Mouse (Mus musculus): ENCODE results near the gene Gabbr2. TPM values are rescaled to one million over a fixed set of nuclear protein-coding genes. Genes with fewer than 3 reads are reported as not detected.

The Gabbr2 gene
- polyA plus RNA-seq, 1 experiment from 2014 or later, result 0.78 TPM

- DNase-seq (ENCODE audit: low spot score) (no peak), ATAC-seq (ENCODE audit: low read depth) (no peak)
- Histone ChIP-seq H3K27me3 (replicated peaks; ENCODE audit: control insufficient read depth, insufficient read depth, low read length) (peaks cover 62% of the 10 kb centered on the region), H3K36me3 (ENCODE audit: control insufficient read depth, insufficient read depth, low read length) (no peaks in the 10 kb centered on the region), H3K9ac (ENCODE audit: low read depth, low read length) (peak overlapping the region; percentile 34), H3K27ac (replicated peaks; ENCODE audit: low read depth, low read length) (no peak overlapping the region), H3K9me3 (ENCODE audit: control insufficient read depth, low read length) (no peaks in the 10 kb centered on the region), H3K4me2 (ENCODE audit: low read depth, low read length) (peak overlapping the region; percentile 95), H3K4me1 (ENCODE audit: control insufficient read depth, insufficient read depth, low read length) (no peaks in the 10 kb centered on the region), H3K4me3 (ENCODE audit: low read depth, low read length) (peak overlapping the region; percentile 56)
- 0% methylated on average over 11 of the region's 31 CpGs for WGBS
These were observed 265 bp upstream of the Gabbr2 start for GRCm38 (mm10) chr4:46991959-46992316.

DNA sequence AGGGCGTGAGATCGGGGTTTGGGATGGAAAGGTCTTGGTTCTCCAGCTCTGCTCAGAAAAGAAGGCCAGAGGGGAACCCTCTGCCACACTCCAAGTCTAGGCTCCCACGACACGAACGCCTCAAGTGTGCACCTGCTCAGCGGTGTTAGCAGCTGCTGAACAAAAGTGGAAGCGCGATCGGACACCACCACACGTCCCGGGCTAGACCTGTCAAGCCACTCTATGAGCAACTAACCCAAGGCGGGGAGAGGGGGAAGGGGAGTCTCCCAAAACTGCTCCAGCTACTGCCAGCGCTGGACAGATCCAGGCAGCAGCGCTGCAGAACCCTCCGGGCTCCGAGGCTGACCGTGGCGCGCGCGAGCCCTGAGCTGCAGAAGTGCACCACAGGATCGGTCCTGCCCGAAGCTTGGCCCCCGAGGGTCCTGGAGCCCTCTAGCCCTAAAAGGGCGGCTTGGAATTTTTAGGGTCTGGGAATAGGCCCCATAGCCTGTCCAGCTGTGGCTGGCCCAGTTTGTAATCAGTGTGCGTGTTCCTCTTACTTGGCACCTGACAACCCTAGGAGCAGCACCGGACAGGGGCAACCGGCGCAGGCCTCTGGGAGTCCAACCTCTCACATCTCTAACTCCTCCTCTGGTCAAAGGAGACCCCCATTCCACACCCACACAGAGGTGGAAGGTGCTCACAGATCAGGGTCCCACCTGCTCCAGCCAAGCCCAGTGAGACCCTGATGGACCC is 1.2 kb downstream of the Gabbr2 start:
- no peaks in the 10 kb centered on the region for H3K36me3 ChIP-seq (ENCODE audit: control insufficient read depth, insufficient read depth, low read length)
- peak overlapping the region; percentile 95 for H3K4me2 ChIP-seq (ENCODE audit: low read depth, low read length)
- H3K9ac ChIP-seq (ENCODE audit: low read depth, low read length), result no peak overlapping the region
- no peaks in the 10 kb centered on the region for H3K4me1 ChIP-seq (ENCODE audit: control insufficient read depth, insufficient read depth, low read length)
- no peaks in the 10 kb centered on the region for H3K9me3 ChIP-seq (ENCODE audit: control insufficient read depth, low read length)
- H3K27ac ChIP-seq (replicated peaks; ENCODE audit: low read depth, low read length), result no peak overlapping the region
- 6% methylated on average over 18 of the region's 29 CpGs for WGBS
- DNase-seq (ENCODE audit: low spot score) (peak; percentile 38), ATAC-seq (ENCODE audit: low read depth) (peak; percentile 54)
- peak overlapping the region; percentile 56 for H3K4me3 ChIP-seq (ENCODE audit: low read depth, low read length)
- peaks cover 62% of the 10 kb centered on the region for H3K27me3 ChIP-seq (replicated peaks; ENCODE audit: control insufficient read depth, insufficient read depth, low read length)

GRCm38 (mm10) chr4:46989842-46990241 is 1.8 kb downstream of the Gabbr2 start:
- Histone ChIP-seq H3K9me3 (ENCODE audit: control insufficient read depth, low read length) (no peaks in the 10 kb centered on the region), H3K27me3 (replicated peaks; ENCODE audit: control insufficient read depth, insufficient read depth, low read length) (peaks cover 62% of the 10 kb centered on the region), H3K4me2 (ENCODE audit: low read depth, low read length) (peak overlapping the region; percentile 95; the same call in 1 of the 2 replicates), H3K9ac (ENCODE audit: low read depth, low read length) (no peak overlapping the region), H3K4me1 (ENCODE audit: control insufficient read depth, insufficient read depth, low read length) (no peaks in the 10 kb centered on the region), H3K4me3 (ENCODE audit: low read depth, low read length) (peak overlapping the region; percentile 56; the same call in 1 of the 2 replicates), H3K27ac (replicated peaks; ENCODE audit: low read depth, low read length) (no peak overlapping the region), H3K36me3 (ENCODE audit: control insufficient read depth, insufficient read depth, low read length) (no peaks in the 10 kb centered on the region)
- DNase-seq (ENCODE audit: low spot score), result peak; percentile 77
- 0 out of 2 replicates have a peak, but pooled peaks have one; percentile 44 for ATAC-seq (ENCODE audit: low read depth)
- 4% methylated on average over 17 of the region's 17 CpGs for WGBS

- Histone ChIP-seq H3K4me2 (ENCODE audit: low read depth, low read length) (no peak overlapping the region), H3K27ac (replicated peaks; ENCODE audit: low read depth, low read length) (no peak overlapping the region), H3K4me3 (ENCODE audit: low read depth, low read length) (no peak overlapping the region), H3K27me3 (replicated peaks; ENCODE audit: control insufficient read depth, insufficient read depth, low read length) (peaks cover 53% of the 10 kb centered on the region), H3K9me3 (ENCODE audit: control insufficient read depth, low read length) (no peaks in the 10 kb centered on the region), H3K9ac (ENCODE audit: low read depth, low read length) (no peak overlapping the region), H3K36me3 (ENCODE audit: control insufficient read depth, insufficient read depth, low read length) (no peaks in the 10 kb centered on the region), H3K4me1 (ENCODE audit: control insufficient read depth, insufficient read depth, low read length) (no peaks in the 10 kb centered on the region)
- WGBS, result 78% methylated on average over 4 of the region's 4 CpGs
- DNase-seq (ENCODE audit: low spot score) (no peak), ATAC-seq (ENCODE audit: low read depth) (no peak)
These were observed 2.8 kb downstream of the Gabbr2 start for GRCm38 (mm10) chr4:46988824-46989223.

- H3K27ac ChIP-seq (replicated peaks; ENCODE audit: low read depth, low read length), result no peak overlapping the region
- no peak overlapping the region for H3K4me2 ChIP-seq (ENCODE audit: low read depth, low read length)
- no peaks in the 10 kb centered on the region for H3K9me3 ChIP-seq (ENCODE audit: control insufficient read depth, low read length)
- H3K4me3 ChIP-seq (ENCODE audit: low read depth, low read length), result no peak overlapping the region
- no peaks in the 10 kb centered on the region for H3K4me1 ChIP-seq (ENCODE audit: control insufficient read depth, insufficient read depth, low read length)
- no peak overlapping the region for H3K9ac ChIP-seq (ENCODE audit: low read depth, low read length)
- no peaks in the 10 kb centered on the region for H3K36me3 ChIP-seq (ENCODE audit: control insufficient read depth, insufficient read depth, low read length)
- no peak for DNase-seq (ENCODE audit: low spot score)
- no peak for ATAC-seq (ENCODE audit: low read depth)
- peaks cover 48% of the 10 kb centered on the region for H3K27me3 ChIP-seq (replicated peaks; ENCODE audit: control insufficient read depth, insufficient read depth, low read length)
- WGBS, result 66% methylated on average over 3 of the region's 3 CpGs
These were observed 3.4 kb downstream of the Gabbr2 start for GRCm38 (mm10) chr4:46988257-46988656.

- Histone ChIP-seq H3K4me2 (ENCODE audit: low read depth, low read length) (no peak overlapping the region), H3K27ac (replicated peaks; ENCODE audit: low read depth, low read length) (no peak overlapping the region), H3K27me3 (replicated peaks; ENCODE audit: control insufficient read depth, insufficient read depth, low read length) (peaks cover 43% of the 10 kb centered on the region), H3K9me3 (ENCODE audit: control insufficient read depth, low read length) (no peaks in the 10 kb centered on the region), H3K9ac (ENCODE audit: low read depth, low read length) (no peak overlapping the region), H3K4me3 (ENCODE audit: low read depth, low read length) (no peak overlapping the region), H3K4me1 (ENCODE audit: control insufficient read depth, insufficient read depth, low read length) (no peaks in the 10 kb centered on the region), H3K36me3 (ENCODE audit: control insufficient read depth, insufficient read depth, low read length) (no peaks in the 10 kb centered on the region)
- ATAC-seq (ENCODE audit: low read depth) (no peak), DNase-seq (ENCODE audit: low spot score) (no peak)
- 92% methylated on average over 6 of the region's 6 CpGs for WGBS
These were observed 3.9 kb downstream of the Gabbr2 start for GRCm38 (mm10) chr4:46987809-46988208.

DNA sequence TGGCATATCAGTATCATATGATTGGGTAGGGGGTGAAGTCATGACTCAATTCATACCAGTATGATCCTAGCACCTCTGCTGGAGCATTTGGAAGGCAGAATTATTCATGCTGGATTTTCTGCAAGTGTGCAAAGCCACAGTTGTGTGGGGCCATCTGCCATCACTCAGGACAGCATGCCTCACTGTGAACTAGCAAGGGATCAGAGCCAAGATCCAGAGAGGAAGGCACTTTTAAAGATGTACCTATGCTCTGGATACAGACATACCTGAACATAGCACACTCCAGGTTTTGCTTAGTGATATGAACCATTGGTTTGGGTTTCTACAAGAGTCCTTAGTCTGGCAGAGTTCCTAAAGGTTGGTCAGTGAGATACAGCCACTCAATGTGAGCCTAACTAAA is 5.6 kb downstream of the Gabbr2 start:
- Histone ChIP-seq H3K4me3 (ENCODE audit: low read depth, low read length) (no peak overlapping the region), H3K9me3 (ENCODE audit: control insufficient read depth, low read length) (no peaks in the 10 kb centered on the region), H3K27me3 (replicated peaks; ENCODE audit: control insufficient read depth, insufficient read depth, low read length) (peaks cover 27% of the 10 kb centered on the region), H3K9ac (ENCODE audit: low read depth, low read length) (no peak overlapping the region), H3K4me1 (ENCODE audit: control insufficient read depth, insufficient read depth, low read length) (no peaks in the 10 kb centered on the region), H3K27ac (replicated peaks; ENCODE audit: low read depth, low read length) (no peak overlapping the region), H3K36me3 (ENCODE audit: control insufficient read depth, insufficient read depth, low read length) (no peaks in the 10 kb centered on the region), H3K4me2 (ENCODE audit: low read depth, low read length) (no peak overlapping the region)
- ATAC-seq (ENCODE audit: low read depth) (no peak), DNase-seq (ENCODE audit: low spot score) (no peak)

GRCm38 (mm10) chr4:46982912-46983311 is 8.8 kb downstream of the Gabbr2 start:
- Histone ChIP-seq H3K4me3 (ENCODE audit: low read depth, low read length) (no peak overlapping the region), H3K9me3 (ENCODE audit: control insufficient read depth, low read length) (no peaks in the 10 kb centered on the region), H3K36me3 (ENCODE audit: control insufficient read depth, insufficient read depth, low read length) (no peaks in the 10 kb centered on the region), H3K4me2 (ENCODE audit: low read depth, low read length) (no peak overlapping the region), H3K27ac (replicated peaks; ENCODE audit: low read depth, low read length) (no peak overlapping the region), H3K27me3 (replicated peaks; ENCODE audit: control insufficient read depth, insufficient read depth, low read length) (no peaks in the 10 kb centered on the region), H3K9ac (ENCODE audit: low read depth, low read length) (no peak overlapping the region), H3K4me1 (ENCODE audit: control insufficient read depth, insufficient read depth, low read length) (no peaks in the 10 kb centered on the region)
- 62% methylated on average over 5 of the region's 5 CpGs for WGBS
- DNase-seq (ENCODE audit: low spot score) (no peak), ATAC-seq (ENCODE audit: low read depth) (no peak)

- Histone ChIP-seq H3K27ac (replicated peaks; ENCODE audit: low read depth, low read length) (no peak overlapping the region), H3K27me3 (replicated peaks; ENCODE audit: control insufficient read depth, insufficient read depth, low read length) (no peaks in the 10 kb centered on the region), H3K36me3 (ENCODE audit: control insufficient read depth, insufficient read depth, low read length) (no peaks in the 10 kb centered on the region), H3K4me2 (ENCODE audit: low read depth, low read length) (no peak overlapping the region), H3K9me3 (ENCODE audit: control insufficient read depth, low read length) (no peaks in the 10 kb centered on the region), H3K4me1 (ENCODE audit: control insufficient read depth, insufficient read depth, low read length) (no peaks in the 10 kb centered on the region), H3K9ac (ENCODE audit: low read depth, low read length) (no peak overlapping the region), H3K4me3 (ENCODE audit: low read depth, low read length) (no peak overlapping the region)
- ATAC-seq (ENCODE audit: low read depth) (no peak), DNase-seq (ENCODE audit: low spot score) (no peak)
- WGBS, result 81% methylated on average over 4 of the region's 4 CpGs
These were observed 9.6 kb downstream of the Gabbr2 start for GRCm38 (mm10) chr4:46982094-46982493.
